Mouse (Mus musculus) midbrain, embryonic 12.5 days (tissue): Measurements from ENCODE around the gene Arl6ip4. TPM values are rescaled to one million over a fixed set of nuclear protein-coding genes. Genes with fewer than 3 reads are reported as not detected.

Source experiments
- ATAC-seq: fragments of 200-750 bp; cut with Nextera tagmentation; 2 replicates; pipeline ENCODE4 v1.8.0; 2017; ENCODE audit warnings: low read depth, moderate TSS enrichment, moderate library complexity; ENCODE audit not compliant: low FRiP score
- H3K27ac ChIP-seq: fragments of 300-500 bp; sonication (generic); replicated peaks from 2 replicates; pipeline ENCODE4 v1.5.1; 2016; ENCODE audit warnings: mild to moderate bottlenecking
- H3K27me3 ChIP-seq: fragments of 300-500 bp; sonication (generic); 2 replicates; pipeline ENCODE4 v1.6.1; 2016; ENCODE audit warnings: mild to moderate bottlenecking
- H3K36me3 ChIP-seq: fragments of 300-500 bp; sonication (generic); 2 replicates; pipeline ENCODE4 v1.6.1; 2016
- H3K4me1 ChIP-seq: fragments of 300-500 bp; sonication (generic); 2 replicates; pipeline ENCODE4 v1.6.1; 2016
- H3K4me2 ChIP-seq: fragments of 300-500 bp; sonication (generic); replicated peaks from 2 replicates; pipeline ENCODE4 v1.6.1; 2016; ENCODE audit warnings: mild to moderate bottlenecking, moderate library complexity
- H3K4me3 ChIP-seq: fragments of 300-500 bp; sonication (generic); 2 replicates; pipeline ENCODE4 v1.5.1; 2016; ENCODE audit warnings: mild to moderate bottlenecking
- H3K9ac ChIP-seq: fragments of 300-500 bp; sonication (generic); replicated peaks from 2 replicates; pipeline ENCODE4 v1.6.1; 2016; ENCODE audit warnings: mild to moderate bottlenecking, moderate library complexity
- H3K9me3 ChIP-seq: fragments of 300-500 bp; sonication (generic); 2 replicates; pipeline ENCODE4 v1.6.1; 2016; ENCODE audit warnings: mild to moderate bottlenecking
- WGBS: fragments of 180-500 bp; shearing (Covaris S2); methylation state at CpG from one replicate; pipeline ENCODE4 v1.1.7; 2016; 5-methylcytosine and 5-hydroxymethylcytosine counted together
- polyA plus RNA-seq: library from polyadenylated mRNA; unstranded; fragments of >200 nt; fragmentation: Nextera tagmentation; extraction: Ambion mirVana; gene quantifications from 2 replicates; pipeline ENCODE4 v1.2.1, GENCODE M21; 2016

The Arl6ip4 gene
- polyA plus RNA-seq, 1 experiment from 2014 or later, result 98.3 TPM

- 2% methylated on average over 42 of the region's 42 CpGs for WGBS
- Histone ChIP-seq H3K4me2 (peak within 1 kb of the TSS; percentile 60), H3K4me3 (peak within 1 kb of the TSS; percentile 38), H3K4me1 (peaks cover 12% of the 10 kb centered on the region; the same call in 1 of the 2 replicates), H3K9me3 (no peaks in the 10 kb centered on the region), H3K27me3 (peaks cover 34% of the 10 kb centered on the region), H3K9ac (peak within 1 kb of the TSS; percentile 40), H3K36me3 (no peaks in the 10 kb centered on the region), H3K27ac (no peak within 1 kb of the TSS)
- ATAC-seq, result peak; percentile 73
Observed at GRCm38 (mm10) chr5:124095596-124096232, 20.2 kb upstream of the Arl6ip4 start, which contains the start of gene Abcb9. TSS of gene Abcb9 (minus strand) at chr5:124095798.

- Histone ChIP-seq H3K36me3 (no peaks in the 10 kb centered on the region), H3K4me3 (no peak overlapping the region), H3K27ac (no peak overlapping the region), H3K4me2 (no peak overlapping the region), H3K4me1 (peaks cover 12% of the 10 kb centered on the region; the same call in 1 of the 2 replicates), H3K9ac (no peak overlapping the region), H3K9me3 (no peaks in the 10 kb centered on the region), H3K27me3 (peaks cover 23% of the 10 kb centered on the region)
- ATAC-seq, result no peak
- WGBS, result 78% methylated on average over 2 of the region's 2 CpGs
Observed at GRCm38 (mm10) chr5:124098923-124099322, 17.0 kb upstream of the Arl6ip4 start.

- WGBS, result 88% methylated on average over 11 of the region's 11 CpGs
- Histone ChIP-seq H3K9me3 (no peaks in the 10 kb centered on the region), H3K27ac (no peak overlapping the region), H3K9ac (no peak overlapping the region), H3K4me2 (no peak overlapping the region), H3K4me3 (no peak overlapping the region), H3K36me3 (no peaks in the 10 kb centered on the region), H3K4me1 (peaks cover 5% of the 10 kb centered on the region; the same call in 1 of the 2 replicates), H3K27me3 (peaks cover 8% of the 10 kb centered on the region; the same call in 1 of the 2 replicates)
- no peak for ATAC-seq
Observed at GRCm38 (mm10) chr5:124100128-124101044, 15.5 kb upstream of the Arl6ip4 start.

GRCm38 (mm10) chr5:124102326-124102725 is 13.6 kb upstream of the Arl6ip4 start:
- Histone ChIP-seq H3K4me3 (no peak overlapping the region), H3K4me2 (no peak overlapping the region), H3K4me1 (no peaks in the 10 kb centered on the region), H3K36me3 (no peaks in the 10 kb centered on the region), H3K9me3 (no peaks in the 10 kb centered on the region), H3K27me3 (no peaks in the 10 kb centered on the region), H3K9ac (no peak overlapping the region), H3K27ac (no peak overlapping the region)
- WGBS, result 85% methylated on average over 6 of the region's 6 CpGs
- no peak for ATAC-seq

DNA sequence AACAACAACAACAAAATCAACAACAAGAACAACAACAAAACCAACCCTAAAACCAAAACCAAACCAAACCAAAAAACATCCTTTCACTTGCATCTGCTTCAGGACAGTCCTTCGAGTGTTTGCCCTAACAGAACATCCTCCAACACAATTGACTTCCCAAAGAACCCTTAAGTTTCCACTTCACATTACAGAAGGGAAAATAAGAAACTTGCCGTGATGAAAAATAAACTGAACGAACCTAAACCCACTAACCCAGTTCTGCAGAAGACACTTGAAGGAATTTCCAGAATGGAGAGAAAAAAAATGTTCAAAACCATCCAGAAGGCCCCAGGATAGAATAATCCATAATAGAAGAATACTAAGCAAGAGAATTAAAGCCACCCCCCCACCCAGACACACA is 12.9 kb upstream of the Arl6ip4 start:
- Histone ChIP-seq H3K36me3 (no peaks in the 10 kb centered on the region), H3K9ac (no peak overlapping the region), H3K4me1 (no peaks in the 10 kb centered on the region), H3K9me3 (no peaks in the 10 kb centered on the region), H3K27me3 (no peaks in the 10 kb centered on the region), H3K4me2 (no peak overlapping the region), H3K27ac (no peak overlapping the region), H3K4me3 (no peak overlapping the region)
- WGBS, result 88% methylated on average over 3 of the region's 3 CpGs
- no peak for ATAC-seq

DNA sequence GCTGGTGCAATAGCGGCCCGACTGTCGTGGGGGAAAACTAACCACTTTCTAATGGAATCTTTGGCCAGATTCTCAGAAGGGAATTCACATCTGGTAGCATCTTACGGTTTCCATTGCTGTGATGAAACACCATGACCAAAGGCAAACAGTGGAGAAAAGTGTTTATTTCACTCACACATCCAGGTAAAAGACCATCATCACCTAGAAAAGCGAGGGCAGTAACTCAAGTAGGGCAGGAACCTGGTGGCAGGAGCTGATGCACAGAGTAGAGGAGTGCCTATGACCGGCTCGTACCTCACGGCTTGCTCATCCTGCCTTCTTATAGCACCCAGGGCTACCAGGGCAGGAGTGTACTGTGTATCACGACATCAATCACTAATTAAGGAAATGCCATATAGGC is 12.3 kb upstream of the Arl6ip4 start:
- no peak for ATAC-seq
- Histone ChIP-seq H3K36me3 (no peaks in the 10 kb centered on the region), H3K4me3 (no peak overlapping the region), H3K27ac (no peak overlapping the region), H3K4me1 (no peaks in the 10 kb centered on the region), H3K9ac (no peak overlapping the region), H3K9me3 (no peaks in the 10 kb centered on the region), H3K27me3 (no peaks in the 10 kb centered on the region), H3K4me2 (no peak overlapping the region)
- 93% methylated on average over 9 of the region's 9 CpGs for WGBS

GRCm38 (mm10) chr5:124111077-124111741 is 4.7 kb upstream of the Arl6ip4 start:
- ATAC-seq, result no peak; the same call in 1 of the 2 replicates

DNA sequence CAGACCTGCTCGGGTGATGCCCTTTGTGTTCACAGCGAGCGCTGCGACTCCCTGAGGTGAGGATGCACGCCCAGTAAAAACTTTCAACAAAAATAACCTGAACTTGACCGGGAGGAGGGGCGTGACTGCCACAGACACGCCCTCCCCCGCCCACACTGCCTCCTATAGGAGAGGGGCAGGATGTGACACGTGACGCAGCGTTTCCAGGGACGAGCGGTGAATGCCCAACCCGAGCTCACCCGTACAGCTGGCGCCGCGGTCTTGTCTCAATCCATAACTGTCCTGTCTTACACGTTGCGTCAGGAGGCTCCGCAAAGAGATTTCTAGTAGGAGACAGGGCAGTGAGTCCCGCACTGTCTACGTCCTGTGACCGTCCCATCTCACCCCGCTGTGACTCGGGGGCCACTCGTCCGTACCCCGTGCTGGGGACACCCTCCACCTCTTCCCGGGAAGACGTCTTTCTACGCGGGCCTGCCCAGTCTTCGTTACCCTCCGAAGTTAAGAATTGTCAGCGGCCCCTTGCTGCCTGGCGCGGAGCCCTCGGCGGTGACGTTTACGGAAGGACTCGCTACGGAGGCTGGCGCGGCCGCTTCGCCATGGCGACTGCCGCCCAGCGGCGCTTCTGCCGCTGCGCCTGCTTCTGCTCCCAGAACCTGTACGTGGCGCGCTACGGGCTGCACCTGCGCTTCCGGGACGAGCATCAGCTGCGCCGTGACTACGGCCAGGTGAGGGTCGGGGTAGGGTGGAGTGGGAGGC is 4.0 kb upstream of the Arl6ip4 start, which contains the start of gene Ogfod2:
Gene Ogfod2, plus strand, starts transcription at position 556 of the 756 bp plus-strand sequence.
- ATAC-seq, result peak; percentile 95
- WGBS, result 2% methylated on average over 66 of the region's 66 CpGs
- H3K4me1 ChIP-seq, result peaks cover 26% of the 10 kb centered on the region
- peak within 1 kb of the TSS; percentile 73 for H3K9ac ChIP-seq
- H3K27ac ChIP-seq, result peak within 1 kb of the TSS; percentile 85
- H3K4me2 ChIP-seq, result peak within 1 kb of the TSS; percentile 93
- no peaks in the 10 kb centered on the region for H3K9me3 ChIP-seq
- peak within 1 kb of the TSS; percentile 92 for H3K4me3 ChIP-seq
- 0 out of 2 replicates have a peak, but pooled peaks cover 7% of the 10 kb centered on the region for H3K36me3 ChIP-seq
- no peaks in the 10 kb centered on the region for H3K27me3 ChIP-seq

More at GRCm38 (mm10) chr5:124111077-124111741, 4.7 kb upstream of the Arl6ip4 start:
- H3K27ac ChIP-seq, result no peak overlapping the region
- peak overlapping the region; percentile 73 for H3K9ac ChIP-seq
- H3K9me3 ChIP-seq, result no peaks in the 10 kb centered on the region
- WGBS, result 25% methylated on average over 17 of the region's 17 CpGs
- H3K4me3 ChIP-seq, result peak overlapping the region; percentile 92
- H3K4me2 ChIP-seq, result peak overlapping the region; percentile 93
- H3K4me1 ChIP-seq, result peaks cover 21% of the 10 kb centered on the region
- H3K36me3 ChIP-seq, result 0 out of 2 replicates have a peak, but pooled peaks cover 7% of the 10 kb centered on the region
- H3K27me3 ChIP-seq, result no peaks in the 10 kb centered on the region

DNA sequence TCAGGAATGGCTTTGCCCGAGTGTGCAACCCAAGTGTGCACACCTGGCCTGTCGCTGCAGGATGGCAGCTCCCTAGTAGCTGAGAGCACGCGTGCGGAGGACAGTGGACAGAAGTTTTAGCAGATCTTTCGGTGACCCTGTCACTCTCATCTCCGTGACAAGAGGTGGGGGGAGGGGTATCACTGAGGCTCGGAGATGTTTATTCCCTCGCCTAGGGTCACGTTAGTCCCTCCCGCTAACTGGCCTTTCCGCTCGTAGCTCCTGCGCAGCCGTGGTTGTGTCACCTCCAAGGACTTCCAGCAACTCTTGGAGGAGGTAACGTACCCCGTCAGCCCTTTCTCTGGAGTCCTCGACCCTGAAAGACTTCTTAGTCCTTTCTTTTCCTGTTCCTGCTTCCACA is 3.4 kb upstream of the Arl6ip4 start:
- Histone ChIP-seq H3K27ac (peak overlapping the region; percentile 85), H3K36me3 (peaks cover 14% of the 10 kb centered on the region; the same call in 1 of the 2 replicates), H3K9ac (peak overlapping the region; percentile 73), H3K4me1 (peaks cover 32% of the 10 kb centered on the region), H3K27me3 (no peaks in the 10 kb centered on the region), H3K9me3 (no peaks in the 10 kb centered on the region), H3K4me2 (peak overlapping the region; percentile 93), H3K4me3 (peak overlapping the region; percentile 92)
- no peak; the same call in 1 of the 2 replicates for ATAC-seq
- under 1% methylated on average over 18 of the region's 18 CpGs for WGBS

DNA sequence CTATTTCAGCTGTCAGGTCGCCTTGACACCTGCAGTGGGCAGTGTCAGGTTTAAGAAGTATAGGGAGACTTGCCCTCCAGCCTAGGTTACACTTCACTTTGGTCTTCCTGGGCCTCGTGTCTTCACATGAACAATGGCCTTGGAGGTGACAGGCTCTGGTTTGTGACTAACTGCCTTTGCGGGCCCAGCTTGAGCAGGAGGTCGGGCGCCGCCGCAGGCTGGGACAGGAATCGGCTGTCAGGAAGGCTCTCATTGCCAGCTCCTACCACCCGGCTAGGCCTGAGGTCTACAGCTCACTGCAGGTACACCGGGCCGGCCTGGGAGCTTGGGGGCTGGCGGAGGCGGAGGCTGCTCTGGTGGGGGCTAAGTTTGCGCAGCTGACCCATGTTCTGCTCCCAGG is 2.9 kb upstream of the Arl6ip4 start:
- ATAC-seq, result no peak
- Histone ChIP-seq H3K4me1 (peaks cover 32% of the 10 kb centered on the region), H3K27ac (no peak overlapping the region)

More for the DNA sequence above, 2.9 kb upstream of the Arl6ip4 start:
- H3K9ac ChIP-seq, result peak overlapping the region; percentile 73
- H3K9me3 ChIP-seq, result no peaks in the 10 kb centered on the region
- 18% methylated on average over 14 of the region's 14 CpGs for WGBS
- peak overlapping the region; percentile 92 for H3K4me3 ChIP-seq
- peak overlapping the region; percentile 93 for H3K4me2 ChIP-seq
- no peaks in the 10 kb centered on the region for H3K27me3 ChIP-seq
- peaks cover 19% of the 10 kb centered on the region for H3K36me3 ChIP-seq
